Mouse (Mus musculus): ENCODE results near the gene Exosc2.
A peak's percentile ranks its signal among the peaks of the same experiment; 100 is the strongest.

Gene Exosc2

DNA sequence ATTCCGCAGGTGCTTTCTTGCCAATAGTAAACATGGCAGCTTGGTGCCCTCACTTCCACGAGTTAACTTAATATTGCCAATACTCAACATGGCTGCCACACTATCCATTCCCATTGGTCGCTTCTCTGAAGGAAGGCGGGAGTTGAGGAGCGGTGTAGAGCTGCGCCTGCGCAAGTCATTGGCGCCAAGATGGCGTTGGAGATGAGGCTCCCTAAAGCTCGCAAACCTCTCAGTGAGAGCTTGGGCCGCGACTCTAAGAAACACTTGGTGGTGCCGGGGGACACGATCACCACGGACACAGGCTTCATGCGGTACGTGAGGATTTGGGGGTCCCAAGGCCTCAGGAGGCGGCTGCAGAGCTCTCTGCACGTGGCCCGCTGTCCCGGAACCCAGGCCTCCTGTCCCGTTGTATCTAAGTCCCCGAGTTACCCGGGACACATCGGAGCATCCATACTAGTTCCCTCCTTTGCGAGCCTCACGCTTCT is at the start of gene Exosc2:
Exosc2 (plus strand) TSS at position 165 of the 485 bp plus-strand sequence.
- DNase-seq (ENCODE audit: extremely low read depth, low read depth, low spot score), result peak; percentile 65

DNA sequence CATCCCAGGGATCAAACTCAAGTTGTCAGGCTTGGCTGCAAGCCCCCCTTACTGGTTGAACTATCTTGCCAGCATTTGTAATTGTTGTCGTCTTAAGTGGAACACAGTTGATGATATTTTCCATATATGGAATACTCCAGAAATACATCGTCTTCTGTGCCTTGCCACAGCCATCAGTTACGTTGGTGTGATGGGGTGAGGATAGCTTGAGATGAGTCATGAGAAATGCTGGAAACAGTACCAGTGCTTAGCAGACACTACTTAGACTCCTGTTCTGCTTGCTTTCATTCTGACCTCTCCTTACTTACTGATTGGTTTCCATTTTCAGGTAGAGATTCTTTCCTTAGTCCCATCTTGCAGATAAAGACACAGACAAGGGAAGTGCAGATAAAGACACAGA is 37.0 kb upstream of the Exosc2 start:
- no peak for DNase-seq (ENCODE audit: extremely low read depth, low read depth, low spot score)

DNA sequence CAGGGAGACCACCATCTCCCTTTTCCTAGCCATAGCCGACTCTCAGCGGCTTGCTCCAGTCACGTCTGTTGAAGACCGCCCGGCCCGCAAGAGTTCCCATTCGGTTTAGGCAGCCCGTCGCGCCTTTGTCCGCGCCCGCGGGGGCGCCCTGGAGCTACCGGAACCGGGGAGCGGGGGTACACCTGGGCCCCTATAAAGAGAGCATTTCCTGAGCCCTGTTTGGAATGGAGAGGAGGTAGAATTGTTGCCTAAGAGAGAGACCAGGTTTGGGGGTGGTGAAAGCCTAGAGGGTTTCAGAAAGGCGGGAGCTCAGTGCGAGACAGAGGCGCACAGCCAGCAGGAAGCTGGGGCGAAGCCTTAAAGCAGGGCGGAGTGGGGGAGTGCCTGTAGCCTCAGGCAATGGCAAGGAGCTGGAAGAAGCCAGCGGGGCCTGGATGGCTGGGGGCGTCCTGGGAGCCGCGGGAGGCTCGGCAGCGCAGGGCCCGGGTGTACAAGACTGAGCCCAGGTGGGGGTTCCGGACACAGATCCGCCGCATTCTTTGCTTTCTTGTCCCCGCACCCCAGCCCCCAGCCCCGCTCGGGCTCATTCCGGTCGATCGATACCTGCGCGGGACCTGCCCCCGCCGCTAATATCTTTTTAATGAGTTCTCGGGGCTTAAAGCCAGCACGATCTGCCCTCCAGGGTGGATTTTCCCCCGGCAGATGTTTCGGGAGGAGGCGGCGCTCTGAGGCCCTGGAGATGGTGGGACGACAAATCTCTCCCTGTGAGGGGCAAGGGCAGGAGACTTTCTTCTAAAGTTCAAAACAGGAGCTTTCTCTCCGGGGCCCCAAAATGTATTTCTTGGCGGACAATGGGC is 35.0 kb upstream of the Exosc2 start:
- no peak for DNase-seq (ENCODE audit: extremely low read depth, low read depth, low spot score)

DNA sequence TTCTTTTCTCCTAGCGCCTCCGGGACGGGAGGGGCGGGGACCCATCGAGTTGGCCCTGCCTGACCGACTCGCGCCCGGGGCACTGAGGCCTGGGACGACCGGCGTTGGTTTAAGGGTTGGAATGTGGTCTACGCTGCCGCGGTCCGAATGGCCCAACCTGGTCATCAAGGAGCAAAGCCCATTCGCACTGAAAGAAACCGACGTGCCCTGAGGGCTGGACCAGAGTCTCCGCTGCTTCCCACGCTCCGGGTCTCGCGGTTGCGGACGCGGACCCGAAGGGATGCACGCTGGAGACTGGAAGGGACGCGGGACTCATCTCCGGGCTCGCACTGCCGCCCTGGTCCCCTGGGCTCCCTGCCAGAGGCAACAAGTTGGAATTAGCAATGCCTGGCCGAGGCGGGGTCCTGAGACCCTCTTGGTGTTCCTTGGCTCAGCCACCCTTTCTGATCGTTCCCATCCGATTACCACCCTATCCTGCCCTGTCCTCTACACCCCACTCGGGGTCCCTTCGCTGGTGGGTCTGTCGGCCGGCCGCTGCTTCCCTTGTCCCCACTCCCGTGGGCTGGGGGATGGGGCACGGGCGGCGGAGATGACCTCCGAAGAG is 34.3 kb upstream of the Exosc2 start:
- no peak for DNase-seq (ENCODE audit: extremely low read depth, low read depth, low spot score)

DNA sequence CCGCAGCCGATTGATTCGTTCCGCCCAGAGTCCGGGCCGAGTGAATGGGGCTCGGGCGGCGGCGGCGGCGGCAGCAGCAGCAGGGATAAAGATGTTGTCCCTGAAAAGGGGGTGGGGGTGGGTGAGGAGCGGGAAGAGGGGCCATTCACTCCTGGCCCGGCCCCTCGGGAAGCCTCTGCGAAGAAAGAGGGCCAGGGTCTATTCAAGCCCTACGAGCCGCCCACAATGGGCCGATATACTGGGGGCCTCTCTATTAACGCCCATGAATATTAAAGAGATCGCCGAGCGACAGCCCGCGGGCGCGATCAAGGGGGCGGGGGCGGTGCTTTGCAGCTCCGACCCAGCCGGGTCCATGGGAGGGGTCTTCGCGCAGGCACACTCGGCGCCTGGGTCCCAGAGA is 33.8 kb upstream of the Exosc2 start:
- DNase-seq (ENCODE audit: extremely low read depth, low read depth, low spot score), result no peak

DNA sequence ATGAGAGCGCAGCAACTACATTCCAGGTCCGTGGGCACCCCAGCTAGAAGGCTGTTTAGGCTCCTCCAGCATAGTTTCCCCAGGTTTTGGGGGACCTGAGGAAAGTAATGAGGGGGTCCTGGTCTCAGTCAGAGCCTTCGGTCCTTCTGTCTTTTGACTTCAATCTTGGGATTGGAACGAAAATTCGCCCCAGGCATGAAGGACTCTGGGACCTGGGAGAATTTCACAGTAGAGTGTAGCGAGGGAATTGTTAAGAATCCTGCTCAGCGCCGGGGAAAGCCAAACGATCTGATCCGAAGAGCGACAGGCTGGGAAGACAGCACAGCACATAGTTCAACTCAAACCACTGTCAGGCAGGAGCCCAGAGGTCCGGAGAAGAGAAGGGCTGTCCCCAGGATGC is 33.2 kb upstream of the Exosc2 start:
- DNase-seq (ENCODE audit: extremely low read depth, low read depth, low spot score), result no peak

DNA sequence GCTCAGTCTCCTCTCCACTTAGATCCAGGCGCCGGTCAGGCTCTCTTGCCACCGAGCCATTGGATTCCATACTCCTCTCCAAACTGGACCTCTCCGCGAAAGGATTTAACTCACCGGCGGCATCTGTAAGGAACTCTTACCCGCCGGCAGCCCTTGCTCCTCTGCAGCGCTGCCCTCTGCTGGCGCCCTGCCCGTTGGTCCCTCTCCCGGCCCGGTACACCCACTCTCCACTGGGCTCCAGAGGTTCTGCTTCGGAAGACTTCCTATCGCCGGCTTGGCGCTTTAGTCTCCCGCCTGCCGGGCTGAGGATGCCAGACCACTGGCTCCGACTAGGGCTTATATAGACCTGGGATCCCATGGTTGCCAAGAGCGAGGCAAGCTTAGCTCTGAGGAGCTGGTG is 32.7 kb upstream of the Exosc2 start:
- no peak for DNase-seq (ENCODE audit: extremely low read depth, low read depth, low spot score)

DNA sequence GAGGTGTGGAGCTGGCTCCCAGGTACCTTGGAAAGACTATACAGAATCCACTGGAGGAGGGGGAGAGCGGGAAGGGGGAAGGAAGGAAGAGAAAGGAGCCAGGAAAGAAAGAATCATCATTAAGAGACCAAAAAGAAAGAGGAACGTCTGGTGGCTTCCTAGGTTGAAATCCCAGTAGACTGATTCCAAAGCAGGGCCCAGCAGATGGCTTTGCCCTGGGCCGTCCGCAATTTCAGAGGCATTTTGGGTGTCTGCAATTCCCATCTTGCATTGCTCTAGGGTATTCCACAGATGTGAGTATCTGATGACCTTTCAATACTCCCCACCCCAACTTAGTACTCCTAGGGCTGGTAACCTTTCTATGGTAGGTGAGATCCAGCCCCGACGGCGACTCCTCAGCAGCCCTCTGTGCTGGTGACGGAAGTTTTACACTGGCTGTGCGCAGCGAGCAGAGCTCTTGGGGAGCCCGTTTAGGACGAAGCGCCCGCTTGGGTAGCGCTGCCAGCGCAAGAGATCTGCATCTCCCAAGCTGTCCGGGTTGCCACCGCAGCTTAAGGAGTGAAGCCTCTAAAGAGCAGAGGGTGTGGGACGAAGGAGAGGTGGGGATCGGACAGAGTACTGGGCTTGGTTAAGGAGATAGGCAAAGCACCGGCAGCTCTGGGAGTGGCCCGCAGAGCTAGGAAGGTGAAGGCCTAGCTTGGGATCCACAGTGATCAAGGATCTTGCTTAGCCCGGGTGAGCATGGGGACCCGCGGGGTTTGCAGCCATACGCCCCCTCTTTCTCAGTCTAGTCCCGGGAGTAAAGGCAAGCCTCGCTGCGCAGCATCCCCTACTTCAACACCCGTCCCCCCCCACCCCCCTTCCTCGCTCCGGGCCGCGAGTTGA is 31.7 kb upstream of the Exosc2 start:
- DNase-seq (ENCODE audit: extremely low read depth, low read depth, low spot score), result no peak

DNA sequence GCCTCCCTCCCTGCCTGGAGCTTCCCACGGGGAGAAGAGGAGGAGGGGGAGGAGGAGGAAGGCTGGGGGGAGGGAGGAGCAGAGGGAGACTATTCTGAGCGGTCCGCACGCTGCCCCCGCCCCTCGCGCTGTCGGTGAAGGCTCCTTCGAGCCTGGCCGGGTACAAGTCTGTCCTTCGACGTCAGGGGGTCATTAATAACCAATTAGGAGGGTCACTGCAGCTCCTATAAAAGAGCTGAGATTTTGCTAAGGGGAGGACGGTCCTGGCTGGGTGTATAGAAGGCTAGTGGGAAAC is 31.1 kb upstream of the Exosc2 start:
- no peak for DNase-seq (ENCODE audit: extremely low read depth, low read depth, low spot score)

DNA sequence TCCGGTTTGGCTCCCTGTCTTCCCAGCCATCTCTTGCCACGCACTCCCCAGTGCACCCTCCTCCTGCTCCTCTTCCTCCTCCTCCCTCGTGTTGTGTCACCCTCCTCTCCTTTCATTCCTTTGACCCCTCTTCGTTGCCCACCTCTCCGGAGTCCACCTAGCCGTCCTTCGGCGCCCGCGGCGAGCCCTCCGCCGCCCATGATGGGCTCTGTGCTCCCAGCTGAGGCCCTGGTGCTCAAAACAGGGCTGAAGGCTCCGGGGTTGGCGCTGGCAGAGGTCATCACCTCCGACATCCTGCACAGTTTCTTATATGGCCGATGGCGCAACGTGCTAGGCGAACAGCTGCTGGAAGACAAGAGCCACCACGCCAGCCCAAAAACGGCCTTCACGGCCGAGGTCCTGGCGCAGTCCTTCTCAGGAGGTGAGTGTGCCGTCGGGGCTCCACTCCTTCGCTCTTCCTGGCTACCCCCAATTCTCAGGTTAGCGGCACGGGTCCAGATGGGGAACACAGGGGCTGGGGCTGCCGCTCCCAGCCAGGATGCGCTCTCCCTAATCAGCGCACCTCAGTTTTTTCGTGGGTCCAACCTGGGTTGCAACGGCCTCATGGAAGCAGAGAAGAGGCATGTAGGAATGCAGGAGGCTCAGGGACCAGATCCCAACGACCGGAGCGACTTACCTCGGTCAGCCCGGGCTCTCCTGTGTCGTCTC is 30.5 kb upstream of the Exosc2 start, which contains the start of gene Prdm12:
Prdm12 (plus strand) TSS at position 137 of the 708 bp plus-strand sequence.
- no peak for DNase-seq (ENCODE audit: extremely low read depth, low read depth, low spot score)

DNA sequence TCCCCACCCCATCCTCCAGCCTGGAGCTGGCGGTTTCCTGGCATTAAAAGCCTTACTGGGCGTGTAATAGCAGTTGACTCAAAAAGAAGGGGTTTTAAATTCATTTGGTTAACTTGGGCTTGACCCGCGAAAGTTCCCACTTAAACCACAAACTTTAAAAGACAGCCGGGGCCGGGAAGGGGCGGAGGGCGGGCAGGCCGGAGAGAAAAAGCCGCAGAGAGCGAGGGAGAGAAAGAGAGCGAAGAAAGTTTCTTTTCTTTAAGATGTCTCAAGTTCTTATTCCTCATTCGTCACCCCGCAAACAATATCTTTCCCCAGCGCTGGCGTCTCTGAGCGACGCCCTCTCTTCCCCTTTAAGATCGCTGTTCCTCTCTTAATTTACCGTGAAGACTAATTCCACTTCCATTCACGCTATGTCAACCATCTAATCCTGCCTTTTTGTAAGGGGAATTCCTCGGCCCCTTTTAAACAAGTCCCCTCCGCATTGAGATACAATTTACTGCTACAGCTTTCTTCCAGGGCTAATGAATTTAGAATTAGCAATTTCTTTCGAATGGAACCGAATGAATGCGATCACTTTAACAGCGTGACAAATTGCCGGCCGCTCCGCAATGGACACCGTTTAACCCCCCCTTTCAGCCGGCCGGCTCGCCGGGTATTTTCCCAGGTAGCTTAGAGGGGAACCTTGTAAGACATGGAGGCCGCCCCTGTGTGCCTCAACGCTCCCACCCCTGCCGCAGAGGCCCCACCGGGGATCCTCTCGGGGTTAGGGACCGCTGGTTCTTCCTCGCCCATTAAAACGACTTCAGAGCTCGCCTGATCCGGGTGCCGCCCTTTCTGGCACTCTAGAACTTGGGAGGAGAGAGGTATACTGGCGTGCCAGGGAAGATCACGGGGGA is 29.7 kb upstream of the Exosc2 start:
- DNase-seq (ENCODE audit: extremely low read depth, low read depth, low spot score), result no peak

DNA sequence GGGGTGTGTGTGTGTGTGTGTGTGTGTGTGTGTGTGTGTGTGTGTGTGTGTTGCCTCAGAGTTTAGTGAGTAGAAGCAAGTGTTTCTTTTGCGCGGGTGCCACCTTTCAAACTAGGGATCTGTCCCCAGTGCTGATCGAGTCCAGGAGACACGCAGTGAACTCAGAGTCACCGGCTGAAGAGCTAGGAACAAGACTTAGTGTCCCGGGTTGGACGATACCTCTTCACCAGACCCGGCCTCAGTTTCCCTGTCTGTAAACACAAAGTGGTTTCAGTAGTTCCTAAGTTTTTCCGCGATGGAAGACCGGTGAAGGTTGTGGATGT is 29.0 kb upstream of the Exosc2 start:
- DNase-seq (ENCODE audit: extremely low read depth, low read depth, low spot score), result no peak

DNA sequence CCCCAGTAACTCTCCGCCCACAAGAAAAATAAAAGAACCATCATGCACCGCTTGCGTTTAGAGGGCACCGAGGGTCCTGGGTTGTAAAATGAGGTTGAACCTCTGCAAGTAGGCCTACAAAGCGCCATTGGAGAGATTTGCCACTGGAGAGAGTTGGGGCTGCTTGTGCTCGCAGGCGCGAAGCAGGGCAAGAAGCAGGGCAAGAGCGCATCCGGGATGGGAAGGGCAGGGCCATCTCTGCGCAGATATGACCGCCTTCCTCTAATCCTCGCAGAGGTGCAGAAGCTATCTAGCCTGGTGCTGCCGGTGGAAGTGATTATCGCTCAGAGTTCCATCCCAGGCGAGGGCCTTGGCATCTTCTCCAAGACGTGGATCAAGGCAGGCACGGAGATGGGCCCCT is 28.6 kb upstream of the Exosc2 start:
- DNase-seq (ENCODE audit: extremely low read depth, low read depth, low spot score), result no peak

DNA sequence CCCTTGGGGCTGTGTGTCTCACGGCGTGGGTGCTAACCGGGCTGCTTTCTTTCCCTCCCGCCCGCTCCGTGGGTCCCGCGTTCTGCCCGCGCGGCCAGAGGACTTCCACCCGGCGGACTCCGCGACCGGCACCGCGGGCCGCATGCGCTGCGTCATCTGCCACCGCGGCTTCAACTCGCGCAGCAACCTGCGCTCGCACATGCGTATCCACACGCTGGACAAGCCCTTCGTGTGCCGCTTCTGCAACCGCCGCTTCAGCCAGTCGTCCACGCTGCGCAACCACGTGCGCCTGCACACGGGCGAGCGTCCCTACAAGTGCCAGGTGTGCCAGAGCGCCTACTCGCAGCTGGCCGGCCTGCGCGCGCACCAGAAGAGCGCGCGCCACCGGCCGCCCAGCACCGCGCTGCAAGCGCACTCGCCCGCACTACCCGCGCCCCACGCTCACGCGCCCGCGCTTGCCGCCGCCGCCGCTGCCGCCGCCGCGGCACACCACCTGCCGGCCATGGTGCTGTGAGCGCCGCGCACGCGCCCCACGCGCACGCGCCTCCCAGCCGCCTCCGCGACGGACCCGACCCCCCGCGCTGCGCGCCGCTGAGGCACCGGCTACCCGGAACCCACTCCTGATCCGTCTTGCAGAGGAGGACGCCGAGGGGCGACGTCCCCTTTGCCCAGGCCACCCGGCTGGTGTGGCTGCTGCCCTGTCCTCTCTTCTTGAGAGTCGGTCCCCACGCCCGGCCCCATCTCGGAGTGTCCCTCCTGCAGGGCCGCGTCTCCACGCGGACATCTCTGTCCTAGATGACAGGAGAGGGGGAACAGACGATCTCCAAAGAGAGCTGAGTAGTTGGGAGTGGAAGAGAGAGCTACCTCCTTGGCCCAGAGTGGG is 16.3 kb upstream of the Exosc2 start:
- no peak for DNase-seq (ENCODE audit: extremely low read depth, low read depth, low spot score)

DNA sequence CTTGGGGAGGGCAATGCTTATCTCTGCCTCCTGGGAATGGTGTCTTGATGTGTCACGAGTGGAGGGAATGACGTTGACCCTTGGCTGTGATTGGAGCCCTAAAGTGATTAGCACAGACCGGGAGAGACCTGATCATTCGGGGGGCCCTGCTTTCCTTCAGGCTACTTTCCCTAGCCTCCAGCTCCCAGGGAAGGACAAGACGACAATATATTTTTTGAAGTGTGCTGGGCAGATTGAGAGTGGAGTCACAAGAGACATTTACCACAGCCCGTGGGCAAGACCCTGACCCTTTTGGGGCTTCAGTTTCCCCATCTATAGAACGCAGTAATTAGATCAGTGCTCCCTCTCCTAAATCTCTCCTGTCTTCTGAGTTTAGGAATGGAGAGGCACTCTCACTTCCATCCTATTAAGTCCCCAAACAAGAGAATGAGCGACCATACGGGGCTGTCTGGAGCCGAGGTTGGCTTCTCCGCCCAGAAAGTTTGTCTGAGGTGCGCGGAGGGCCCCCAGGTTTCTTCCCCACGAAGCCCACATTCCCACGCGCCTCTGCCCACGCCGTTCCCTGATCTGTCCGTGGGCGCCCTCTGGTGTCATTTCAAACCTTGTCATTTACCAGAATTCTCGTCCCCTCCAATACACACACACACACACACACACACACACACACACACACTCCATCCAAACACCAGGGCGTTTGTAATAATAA is 15.5 kb upstream of the Exosc2 start:
- no peak for DNase-seq (ENCODE audit: extremely low read depth, low read depth, low spot score)

DNA sequence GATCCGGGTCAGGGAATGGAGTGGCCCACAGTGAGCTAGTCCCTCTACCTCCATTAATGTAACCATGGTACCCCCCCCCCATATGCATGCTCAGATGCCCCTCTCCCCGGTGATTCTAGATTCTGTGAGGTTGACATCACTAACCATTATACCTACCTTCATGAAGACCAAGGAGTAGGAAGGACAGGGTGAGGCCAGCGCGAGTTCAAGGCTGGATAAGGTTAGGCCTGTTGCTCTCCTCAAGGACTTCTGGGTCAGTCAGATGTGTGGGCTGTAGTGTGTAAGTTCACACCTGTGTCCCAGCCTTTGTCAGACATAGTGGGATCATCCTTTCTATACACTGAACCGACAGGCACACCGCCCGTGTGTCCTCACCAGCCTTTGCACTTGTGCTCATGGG is 14.1 kb upstream of the Exosc2 start:
- DNase-seq (ENCODE audit: extremely low read depth, low read depth, low spot score), result no peak

DNA sequence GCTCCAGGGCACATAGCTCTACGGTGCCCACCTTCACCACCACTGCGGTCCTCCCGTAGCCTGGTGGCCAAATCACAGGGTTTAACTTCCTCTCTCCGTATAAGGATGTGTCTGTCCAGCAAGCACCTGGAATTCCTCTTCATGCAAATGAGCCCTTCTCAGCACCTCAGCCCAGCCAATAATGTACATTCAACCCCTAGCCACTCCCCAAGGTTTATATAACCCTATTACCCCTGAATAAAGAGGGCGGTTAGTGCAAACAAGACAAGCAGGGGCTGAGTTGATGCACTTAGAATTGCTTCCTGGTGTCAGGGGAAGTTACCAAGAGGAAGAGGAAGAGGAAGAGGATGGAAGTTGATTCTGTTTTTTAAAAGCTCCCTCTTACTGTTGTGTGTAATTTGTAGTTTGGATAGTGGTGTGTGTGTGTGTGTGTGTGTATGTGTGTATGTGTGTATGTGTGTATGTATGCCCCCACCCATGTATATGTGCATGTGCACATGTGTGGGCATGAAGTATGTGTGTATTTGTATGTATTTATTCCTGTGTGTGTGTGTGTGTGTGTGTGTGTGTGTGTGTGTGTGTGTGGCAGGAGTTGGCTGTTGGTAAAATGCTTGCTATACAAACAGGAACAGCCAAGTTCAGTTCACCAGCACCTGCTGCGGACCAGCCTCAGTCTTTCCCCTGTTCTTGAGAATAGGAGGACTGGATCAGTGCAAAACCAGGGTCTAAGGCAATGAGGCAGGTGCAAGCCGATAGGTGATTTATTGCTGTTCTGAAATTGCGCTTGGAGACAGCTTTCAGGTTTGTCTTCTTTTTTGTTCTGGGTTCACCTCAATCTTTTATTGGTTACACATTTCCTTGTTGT is 7.3 kb upstream of the Exosc2 start:
- no peak for DNase-seq (ENCODE audit: extremely low read depth, low read depth, low spot score)

DNA sequence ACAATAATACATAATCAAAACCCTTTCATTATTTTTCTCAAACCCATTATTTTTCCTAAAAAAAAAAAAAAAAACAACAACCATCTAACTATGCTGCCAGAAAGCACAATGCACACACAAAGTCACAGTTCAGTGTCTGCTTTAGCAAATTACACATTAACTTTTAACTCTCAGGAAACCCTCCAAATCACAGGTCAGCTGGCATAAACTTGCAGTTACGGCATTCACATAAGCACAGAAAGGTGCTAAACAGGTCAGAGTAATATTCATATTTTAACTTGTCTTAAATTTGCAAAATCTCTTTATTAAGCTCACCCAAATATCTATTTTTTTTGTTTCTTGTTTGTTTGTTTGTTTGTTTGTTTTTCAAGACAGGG is 6.7 kb upstream of the Exosc2 start:
- no peak for DNase-seq (ENCODE audit: extremely low read depth, low read depth, low spot score)
